8 mouse cellular contexts compared by ENCODE assay signal in genomic region chr9:123530566-123531130, GRCm38 (mm10). TPM values are rescaled to one million over a fixed set of nuclear protein-coding genes. Genes with fewer than 3 reads are reported as not detected.
A peak's percentile ranks its signal among the peaks of the same experiment; 100 is the strongest.
DNase-seq lines count a peak whose midpoint lies in the region; ATAC-seq and TF ChIP-seq lines count a peak whose summit lies in the region.

No protein-coding gene starts in this region.

- intact Hi-C loops in left cerebral cortex, adult 2 months (cut with DNase I): no loop called here
- intact Hi-C loops in left cerebral cortex, postnatal 25 days (cut with DNase I): no loop called here

- DNase-seq in left cerebral cortex, adult 2 months (ENCODE audit: extremely low spot score in 1 of 2, low spot score in 2 of 2): no peak
- DNase-seq in left cerebral cortex, postnatal 25 days (ENCODE audit: low spot score in 2 of 2): no peak
- DNase-seq in hindbrain, postnatal 0 days (ENCODE audit: low spot score): no peak
- DNase-seq in left cerebral cortex, adult 11 months (ENCODE audit: low spot score): no peak
- no peak for DNase-seq in layer of hippocampus, adult 11-12 months (ENCODE audit: low spot score)
- DNase-seq in thymus, adult 2 months: no peak

- WGBS in hindbrain, postnatal 0 days: 39% methylated on average over 11 of the region's 11 CpGs
- 46% methylated on average over 11 of the region's 11 CpGs for WGBS in thymus, adult 2 months

- ATAC-seq in hindbrain, postnatal 0 days: no peak

- H3K9me3 ChIP-seq in hindbrain, postnatal 0 days (ENCODE audit: low read length): no peaks in the 10 kb centered on the region

- peak overlapping the region; percentile 69 for H3K4me2 ChIP-seq in hindbrain, postnatal 0 days (ENCODE audit: low read depth, low read length)
- peak overlapping the region; percentile 78 for H3K4me2 ChIP-seq in myocyte (ENCODE audit: low read depth)

- H3K79me2 ChIP-seq in myocyte (ENCODE audit: control insufficient read depth, insufficient read depth): peaks cover 56% of the 10 kb centered on the region

- H3K9ac ChIP-seq in hindbrain, postnatal 0 days (replicated peaks; ENCODE audit: low read length): peak overlapping the region; percentile 91

- H3K4me1 ChIP-seq in brown adipose tissue, adult 24 weeks (ENCODE audit: control insufficient read depth, insufficient read depth, insufficient read length, low read length): peaks cover 5% of the 10 kb centered on the region
- peaks cover 12% of the 10 kb centered on the region for H3K4me1 ChIP-seq in hindbrain, postnatal 0 days (ENCODE audit: insufficient read depth, low read length)
- H3K4me1 ChIP-seq in thymus, adult 2 months (replicated peaks; ENCODE audit: control insufficient read depth, insufficient read depth, low read length): peaks cover 4% of the 10 kb centered on the region

- H3K27ac ChIP-seq in left cerebral cortex, adult 2 months: no peak overlapping the region; the same call in 1 of the 2 replicates
- peak overlapping the region; percentile 29; the same call in 1 of the 2 replicates for H3K27ac ChIP-seq in brown adipose tissue, adult 24 weeks (replicated peaks; ENCODE audit: low read depth, low read length)
- peak overlapping the region; percentile 96 for H3K27ac ChIP-seq in hindbrain, postnatal 0 days
- no peak overlapping the region for H3K27ac ChIP-seq in thymus, adult 2 months (ENCODE audit: control insufficient read depth, insufficient read depth, low read length)

- H3K27me3 ChIP-seq in hindbrain, postnatal 0 days (ENCODE audit: insufficient read depth, low read length): no peaks in the 10 kb centered on the region
- H3K27me3 ChIP-seq in myocyte (ENCODE audit: control insufficient read depth, insufficient read depth, insufficient read length): no peaks in the 10 kb centered on the region
- no peaks in the 10 kb centered on the region for H3K27me3 ChIP-seq in thymus, adult 2 months (ENCODE audit: control insufficient read depth, insufficient read depth, low read length)

- TF ChIP-seq CTCF in left cerebral cortex, adult 2 months (IDR thresholded peaks at IDR 0.05): no peak
- no peak for TF ChIP-seq CTCF in hindbrain, postnatal 0 days (IDR thresholded peaks at IDR 0.05; ENCODE audit: low read depth)
- no peak for TF ChIP-seq CTCF in thymus, adult 2 months (IDR thresholded peaks at IDR 0.05; ENCODE audit: borderline replicate concordance, control insufficient read depth, extremely low read depth, insufficient read depth, low read length, poor library complexity)

- no peak for TF ChIP-seq POLR2A in myocyte (IDR thresholded peaks at IDR 0.05; ENCODE audit: insufficient read length, low read depth)
- no peak for TF ChIP-seq POLR2A in thymus, adult 2 months (IDR thresholded peaks at IDR 0.05; ENCODE audit: control insufficient read depth, extremely low read depth, insufficient read depth, low read length, poor library complexity)

- peak overlapping the region; percentile 85 for H3K4me3 ChIP-seq in left cerebral cortex, adult 2 months
- H3K4me3 ChIP-seq in brown adipose tissue, adult 24 weeks (ENCODE audit: insufficient read depth, low read depth, low read length): peak overlapping the region; percentile 78
- H3K4me3 ChIP-seq in hindbrain, postnatal 0 days (ENCODE audit: low read length): peak overlapping the region; percentile 83
- H3K4me3 ChIP-seq in myocyte: peak overlapping the region; percentile 61
- no peak overlapping the region for H3K4me3 ChIP-seq in thymus, adult 2 months (ENCODE audit: control insufficient read depth, insufficient read depth, low read length)

- no peaks in the 10 kb centered on the region; the same call in 1 of the 2 replicates for H3K36me3 ChIP-seq in hindbrain, postnatal 0 days (ENCODE audit: insufficient read depth, low read length)
- H3K36me3 ChIP-seq in myocyte (ENCODE audit: control insufficient read depth, insufficient read depth): no peaks in the 10 kb centered on the region
- no peaks in the 10 kb centered on the region for H3K36me3 ChIP-seq in thymus, adult 2 months (ENCODE audit: control insufficient read depth, insufficient read depth, low read length)

- H3ac ChIP-seq in myocyte (ENCODE audit: control insufficient read depth, insufficient read length): peak overlapping the region; percentile 90

TF ChIP-seq in myocyte, 11 proteins besides CTCF, POLR2A, EP300 and RAD21:
- peak; percentile 72 for TF ChIP-seq USF1 (IDR thresholded peaks at IDR 0.05; ENCODE audit: low read depth)
- TF ChIP-seq MYOG (IDR thresholded peaks at IDR 0.05; ENCODE audit: control insufficient read depth in 1 of 3, insufficient read depth in 1 of 3, insufficient read length in 2 of 3, low read depth in 2 of 3): no peak

RNA-seq across cellular contexts. Expression of gene Sacm1l, which starts 1.1 kb away (rescaled TPM):
- 10 to 100 TPM; 62.2 to 62.3 TPM for total RNA-seq in left cerebral cortex, adult 2 months (2021)
- 10 to 100 TPM; 59.5 to 61.9 TPM for total RNA-seq in left cerebral cortex, postnatal 25 days (2021)
- 67.2 and 80.7 TPM in 2 replicates for polyA plus RNA-seq in brown adipose tissue, adult 24 weeks (2012; ENCODE audit: insufficient read depth, insufficient read length, missing spikeins)
- total RNA-seq in hindbrain, postnatal 0 days (2014; rRNA removed): 24.8 and 32.2 TPM in 2 replicates
- polyA plus RNA-seq in hindbrain, postnatal 0 days (2015; fragmentation: Nextera tagmentation; extraction: Ambion mirVana): 37.1 and 39.7 TPM in 2 replicates
- 11.0 TPM for polyA plus RNA-seq in myocyte (2012; fragmentation: generic; extraction: Trizol)
- 8.1 and 8.6 TPM in 2 replicates for polyA plus RNA-seq in thymus, adult 2 months (2012; rRNA removed)

RNA-seq across cellular contexts. Expression of gene Limd1, which starts 52.1 kb away (rescaled TPM):
- 1 to 10 TPM; 6.2 to 7.8 TPM for total RNA-seq in left cerebral cortex, adult 2 months (2021)
- total RNA-seq in left cerebral cortex, postnatal 25 days (2021): 1 to 10 TPM; 6.1 to 7.2 TPM
- 14.0 and 22.4 TPM in 2 replicates for polyA plus RNA-seq in brown adipose tissue, adult 24 weeks (2012; ENCODE audit: insufficient read depth, insufficient read length, missing spikeins)
- 29.7 and 30.3 TPM in 2 replicates for total RNA-seq in hindbrain, postnatal 0 days (2014; rRNA removed)
- polyA plus RNA-seq in hindbrain, postnatal 0 days (2015; fragmentation: Nextera tagmentation; extraction: Ambion mirVana): 11.1 and 11.4 TPM in 2 replicates
- polyA plus RNA-seq in myocyte (2012; fragmentation: generic; extraction: Trizol): 23.5 TPM
- 56.4 and 59.1 TPM in 2 replicates for polyA plus RNA-seq in thymus, adult 2 months (2012; rRNA removed)

Comparison
In these comparisons a context has a peak if more than half of its experiments do, and no peak if none do; other contexts are left out.
1. H3K27ac ChIP-seq: peak in brown adipose tissue, adult 24 weeks (single experiment) and hindbrain, postnatal 0 days (single experiment); none in left cerebral cortex, adult 2 months (single experiment) and thymus, adult 2 months (single experiment).